Mouse (Mus musculus): ENCODE data around the gene Gm21671. TPM values are rescaled to one million over a fixed set of nuclear protein-coding genes. Genes with fewer than 3 reads are reported as not detected.
"Not testable (repeated sequence)": the region's sequence is repeated elsewhere in the genome, so short reads cannot be mapped to it uniquely, and the experiment has no call there.

The Gm21671 gene
- not detected in 2 replicates for polyA plus RNA-seq (2014; fragmentation: Nextera tagmentation; extraction: Ambion mirVana)

DNA sequence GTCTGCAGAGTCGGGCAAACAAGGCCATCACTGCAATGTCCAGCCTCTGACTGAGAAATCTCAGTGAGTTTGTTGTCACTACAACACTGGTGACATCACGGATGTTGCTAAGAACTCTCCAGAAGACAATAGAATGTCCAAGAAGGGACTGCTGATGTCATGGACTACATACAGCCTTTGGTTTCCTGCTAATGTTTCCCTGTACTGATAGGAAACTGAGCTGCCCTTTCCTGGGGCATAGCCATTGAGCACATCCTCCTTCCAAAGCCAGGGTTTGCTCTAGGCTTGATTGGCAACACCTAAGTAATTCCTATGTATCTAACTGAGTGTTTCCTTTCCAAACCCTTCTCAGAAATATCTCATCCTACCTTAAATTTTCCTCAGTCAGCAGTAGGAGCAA is at the start of gene Gm21671:
Gm21671 (minus strand) TSS at position 101 of the 400 bp plus-strand sequence.
- H3K27ac ChIP-seq (replicated peaks; ENCODE audit: low read depth, low read length); H3K4me2 ChIP-seq (ENCODE audit: low read depth, low read length); H3K9me3 ChIP-seq (replicated peaks; ENCODE audit: control insufficient read depth, low read length); DNase-seq (ENCODE audit: low spot score); H3K36me3 ChIP-seq (replicated peaks; ENCODE audit: control insufficient read depth, insufficient read depth, low read depth, low read length); H3K9ac ChIP-seq (replicated peaks; ENCODE audit: low read length); H3K4me1 ChIP-seq (ENCODE audit: control insufficient read depth, insufficient read depth, low read length); ATAC-seq (replicated peaks; ENCODE audit: insufficient number of reproducible peaks, low FRiP score, low TSS enrichment, low read depth); H3K4me3 ChIP-seq (ENCODE audit: low read depth, low read length); H3K27me3 ChIP-seq (ENCODE audit: control insufficient read depth, insufficient read depth, low read length): not testable (repeated sequence)
- 75% methylated on average over 2 of the region's 2 CpGs for WGBS

DNA sequence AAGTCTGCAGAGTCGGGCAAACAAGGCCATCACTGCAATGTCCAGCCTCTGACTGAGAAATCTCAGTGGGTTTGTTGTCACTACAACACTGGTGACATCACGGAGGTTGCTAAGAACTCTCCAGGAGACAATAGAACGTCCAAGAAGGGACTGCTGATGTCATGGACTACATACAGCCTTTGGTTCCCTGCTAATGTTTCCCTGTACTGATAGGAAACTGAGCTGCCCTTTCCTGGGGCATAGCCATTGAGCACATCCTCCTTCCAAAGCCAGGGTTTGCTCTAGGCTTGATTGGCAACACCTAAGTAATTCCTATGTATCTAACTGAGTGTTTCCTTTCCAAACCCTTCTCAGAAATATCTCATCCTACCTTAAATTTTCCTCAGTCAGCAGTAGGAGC is 34.3 kb upstream of the Gm21671 start, which contains the start of gene Gm21698:
Gm21698 (minus strand) TSS at position 101 of the 400 bp plus-strand sequence.
- not testable (repeated sequence) for H3K27me3 ChIP-seq (ENCODE audit: control insufficient read depth, insufficient read depth, low read length); ATAC-seq (replicated peaks; ENCODE audit: insufficient number of reproducible peaks, low FRiP score, low TSS enrichment, low read depth); H3K4me3 ChIP-seq (ENCODE audit: low read depth, low read length)

DNA sequence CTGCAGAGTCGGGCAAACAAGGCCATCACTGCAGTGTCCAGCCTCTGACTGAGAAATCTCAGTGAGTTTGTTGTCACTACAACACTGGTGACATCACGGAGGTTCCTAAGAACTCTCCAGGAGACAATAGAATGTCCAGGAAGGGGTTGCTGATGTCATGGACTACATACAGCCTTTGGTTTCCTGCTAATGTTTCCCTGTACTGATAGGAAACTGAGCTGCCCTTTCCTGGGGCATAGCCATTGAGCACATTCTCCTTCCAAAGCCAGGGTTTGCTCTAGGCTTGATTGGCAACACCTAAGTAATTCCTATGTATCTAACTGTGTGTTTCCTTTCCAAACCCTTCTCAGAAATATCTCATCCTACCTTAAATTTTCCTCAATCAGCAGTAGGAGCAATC is 18.3 kb upstream of the Gm21671 start, which contains the start of gene Gm21680:
Gm21680 (minus strand) TSS at position 101 of the 400 bp plus-strand sequence.
- not testable (repeated sequence) for H3K9me3 ChIP-seq (replicated peaks; ENCODE audit: control insufficient read depth, low read length); H3K4me1 ChIP-seq (ENCODE audit: control insufficient read depth, insufficient read depth, low read length); H3K9ac ChIP-seq (replicated peaks; ENCODE audit: low read length); DNase-seq (ENCODE audit: low spot score); H3K27me3 ChIP-seq (ENCODE audit: control insufficient read depth, insufficient read depth, low read length); ATAC-seq (replicated peaks; ENCODE audit: insufficient number of reproducible peaks, low FRiP score, low TSS enrichment, low read depth); H3K4me3 ChIP-seq (ENCODE audit: low read depth, low read length); H3K4me2 ChIP-seq (ENCODE audit: low read depth, low read length); H3K27ac ChIP-seq (replicated peaks; ENCODE audit: low read depth, low read length); H3K36me3 ChIP-seq (replicated peaks; ENCODE audit: control insufficient read depth, insufficient read depth, low read depth, low read length)
- WGBS = no CpG with 5 or more reads among the region's 2 CpGs

More for the DNA sequence above, 34.3 kb upstream of the Gm21671 start, which contains the start of gene Gm21698:
- H3K9me3 ChIP-seq (replicated peaks; ENCODE audit: control insufficient read depth, low read length); H3K9ac ChIP-seq (replicated peaks; ENCODE audit: low read length); H3K4me2 ChIP-seq (ENCODE audit: low read depth, low read length); H3K4me1 ChIP-seq (ENCODE audit: control insufficient read depth, insufficient read depth, low read length); H3K27ac ChIP-seq (replicated peaks; ENCODE audit: low read depth, low read length); DNase-seq (ENCODE audit: low spot score); H3K36me3 ChIP-seq (replicated peaks; ENCODE audit: control insufficient read depth, insufficient read depth, low read depth, low read length): not testable (repeated sequence)
- WGBS = no CpG with 5 or more reads among the region's 3 CpGs

DNA sequence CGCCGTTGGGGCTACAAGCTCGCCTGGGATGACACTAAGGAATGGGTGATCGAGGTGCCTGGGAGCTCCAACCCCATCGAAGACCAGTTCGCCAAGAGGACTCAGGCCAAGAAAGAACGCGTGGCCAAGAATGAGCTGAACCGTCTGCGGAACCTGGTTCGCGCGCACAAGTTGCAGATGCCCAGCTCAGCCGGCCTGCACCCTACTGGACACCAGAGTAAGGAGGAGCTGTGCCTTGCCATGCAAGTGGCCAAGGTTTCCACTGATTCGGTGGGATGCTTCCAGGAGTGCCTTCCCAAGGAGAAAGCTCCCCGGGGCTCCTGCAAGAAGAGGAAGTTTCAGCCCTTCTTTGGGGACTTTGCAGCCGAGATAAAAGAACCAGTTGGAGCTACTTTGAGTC is 2.8 kb upstream of the Gm21671 start:
- 59% methylated on average over 16 of the region's 17 CpGs for WGBS
- ATAC-seq (replicated peaks; ENCODE audit: insufficient number of reproducible peaks, low FRiP score, low TSS enrichment, low read depth); H3K4me3 ChIP-seq (ENCODE audit: low read depth, low read length): not testable (repeated sequence)

GRCm38 (mm10) chr5:25956611-25957010 is 2.4 kb upstream of the Gm21671 start:
- not testable (repeated sequence) for H3K4me3 ChIP-seq (ENCODE audit: low read depth, low read length); H3K36me3 ChIP-seq (replicated peaks; ENCODE audit: control insufficient read depth, insufficient read depth, low read depth, low read length); H3K9ac ChIP-seq (replicated peaks; ENCODE audit: low read length); H3K27me3 ChIP-seq (ENCODE audit: control insufficient read depth, insufficient read depth, low read length); H3K9me3 ChIP-seq (replicated peaks; ENCODE audit: control insufficient read depth, low read length); H3K4me1 ChIP-seq (ENCODE audit: control insufficient read depth, insufficient read depth, low read length); H3K27ac ChIP-seq (replicated peaks; ENCODE audit: low read depth, low read length)
- peak; percentile 5 for DNase-seq (ENCODE audit: low spot score)
- 0 out of 2 replicates have a peak, but pooled peaks have one; percentile 39 for ATAC-seq (replicated peaks; ENCODE audit: insufficient number of reproducible peaks, low FRiP score, low TSS enrichment, low read depth)
- WGBS = 31% methylated on average over 31 of the region's 32 CpGs
- peak overlapping the region; percentile 30 for H3K4me2 ChIP-seq (ENCODE audit: low read depth, low read length)

More for the DNA sequence above, 2.8 kb upstream of the Gm21671 start:
- H3K9me3 ChIP-seq (replicated peaks; ENCODE audit: control insufficient read depth, low read length); H3K4me1 ChIP-seq (ENCODE audit: control insufficient read depth, insufficient read depth, low read length); DNase-seq (ENCODE audit: low spot score); H3K4me2 ChIP-seq (ENCODE audit: low read depth, low read length); H3K27me3 ChIP-seq (ENCODE audit: control insufficient read depth, insufficient read depth, low read length); H3K36me3 ChIP-seq (replicated peaks; ENCODE audit: control insufficient read depth, insufficient read depth, low read depth, low read length); H3K27ac ChIP-seq (replicated peaks; ENCODE audit: low read depth, low read length); H3K9ac ChIP-seq (replicated peaks; ENCODE audit: low read length): not testable (repeated sequence)

GRCm38 (mm10) chr5:25945391-25945790 is 8.8 kb downstream of the Gm21671 start:
- not testable (repeated sequence) for H3K9me3 ChIP-seq (replicated peaks; ENCODE audit: control insufficient read depth, low read length); DNase-seq (ENCODE audit: low spot score); H3K4me3 ChIP-seq (ENCODE audit: low read depth, low read length); H3K4me1 ChIP-seq (ENCODE audit: control insufficient read depth, insufficient read depth, low read length); ATAC-seq (replicated peaks; ENCODE audit: insufficient number of reproducible peaks, low FRiP score, low TSS enrichment, low read depth); H3K4me2 ChIP-seq (ENCODE audit: low read depth, low read length); H3K27me3 ChIP-seq (ENCODE audit: control insufficient read depth, insufficient read depth, low read length); H3K27ac ChIP-seq (replicated peaks; ENCODE audit: low read depth, low read length); H3K9ac ChIP-seq (replicated peaks; ENCODE audit: low read length); H3K36me3 ChIP-seq (replicated peaks; ENCODE audit: control insufficient read depth, insufficient read depth, low read depth, low read length)
- WGBS = 81% methylated on average over 2 of the region's 2 CpGs

DNA sequence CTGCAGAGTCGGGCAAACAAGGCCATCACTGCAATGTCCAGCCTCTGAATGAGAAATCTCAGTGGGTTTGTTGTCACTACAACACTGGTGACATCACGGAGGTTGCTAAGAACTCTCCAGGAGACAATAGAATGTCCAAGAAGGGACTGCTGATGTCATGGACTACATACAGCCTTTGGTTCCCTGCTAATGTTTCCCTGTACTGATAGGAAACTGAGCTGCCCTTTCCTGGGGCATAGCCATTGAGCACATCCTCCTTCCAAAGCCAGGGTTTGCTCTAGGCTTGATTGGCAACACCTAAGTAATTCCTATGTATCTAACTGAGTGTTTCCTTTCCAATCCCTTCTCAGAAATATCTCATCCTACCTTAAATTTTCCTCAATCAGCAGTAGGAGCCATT is 11.9 kb downstream of the Gm21671 start, which contains the start of gene Gm21663:
Gm21663 (minus strand) TSS at position 101 of the 400 bp plus-strand sequence.
- 51% methylated on average over 2 of the region's 2 CpGs for WGBS
- ATAC-seq (replicated peaks; ENCODE audit: insufficient number of reproducible peaks, low FRiP score, low TSS enrichment, low read depth) = not testable (repeated sequence)

More for the DNA sequence above, 11.9 kb downstream of the Gm21671 start, which contains the start of gene Gm21663:
- not testable (repeated sequence) for H3K36me3 ChIP-seq (replicated peaks; ENCODE audit: control insufficient read depth, insufficient read depth, low read depth, low read length); H3K27ac ChIP-seq (replicated peaks; ENCODE audit: low read depth, low read length); H3K9me3 ChIP-seq (replicated peaks; ENCODE audit: control insufficient read depth, low read length); H3K4me3 ChIP-seq (ENCODE audit: low read depth, low read length); H3K4me2 ChIP-seq (ENCODE audit: low read depth, low read length); DNase-seq (ENCODE audit: low spot score); H3K9ac ChIP-seq (replicated peaks; ENCODE audit: low read length); H3K27me3 ChIP-seq (ENCODE audit: control insufficient read depth, insufficient read depth, low read length); H3K4me1 ChIP-seq (ENCODE audit: control insufficient read depth, insufficient read depth, low read length)
